Mouse (Mus musculus) olfactory bulb, adult 2 months (tissue): ENCODE measurements around the gene Pou2f1.

Experiments
- CTCF ChIP-seq: fragments of 200-500 bp; IDR thresholded peaks from 2 replicates; pipeline ENCODE4 v1.5.1; 2012; ENCODE audit warnings: low read depth, mild to moderate bottlenecking, low read length, moderate library complexity; ENCODE audit not compliant: insufficient read depth
- POLR2A ChIP-seq: fragments of 200-500 bp; IDR thresholded peaks from 2 replicates; pipeline ENCODE4 v1.6.1; 2012; ENCODE audit warnings: mild to moderate bottlenecking, low read depth, low read length, moderate library complexity; ENCODE audit not compliant: insufficient read depth

DNA sequence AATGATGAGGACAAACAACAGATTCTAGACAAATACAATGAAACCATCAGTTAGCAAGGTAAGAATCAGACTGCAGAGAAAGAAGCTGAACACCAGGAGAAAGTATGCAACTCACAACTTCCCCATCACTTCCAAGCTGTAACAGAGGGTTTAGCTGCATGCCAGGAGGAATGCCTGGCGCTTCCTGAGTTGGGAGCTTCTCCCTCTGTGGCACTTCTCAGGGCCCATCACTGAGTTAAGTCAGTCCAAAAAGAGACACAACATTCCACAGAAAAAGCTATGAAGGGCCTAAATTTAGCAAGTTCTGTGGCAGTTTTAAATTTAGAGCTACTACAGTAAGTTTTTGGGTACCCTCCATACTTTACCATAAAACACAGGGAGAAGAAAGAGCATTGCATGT is 59.2 kb downstream of the Pou2f1 start:
- TF ChIP-seq CTCF (no peak), POLR2A (no peak)
